Mouse (Mus musculus) ES-Bruce4 (cell line): Measurements from ENCODE around the gene Gins2.
A peak's percentile ranks its signal among the peaks of the same experiment; 100 is the strongest.

ENCODE experiments used
- CTCF ChIP-seq: IDR thresholded peaks from one replicate; pipeline ENCODE4 v1.8.1; 2011; ENCODE audit warnings: low read depth, low read length
- EP300 ChIP-seq: IDR thresholded peaks from 2 replicates; pipeline ENCODE4 v1.6.1; 2011; ENCODE audit warnings: low read depth, low read length; ENCODE audit not compliant: insufficient read depth
- POLR2A ChIP-seq: IDR thresholded peaks from one replicate; pipeline ENCODE4 v1.8.1; 2011; ENCODE audit warnings: low read length; ENCODE audit not compliant: insufficient read depth

- TF ChIP-seq POLR2A (no peak), CTCF (peak; percentile 83), EP300 (no peak)
These were observed 6.9 kb upstream of the Gins2 start for GRCm38 (mm10) chr8:120595963-120596362.
